Mouse (Mus musculus) neural tube, embryonic 13.5 days (tissue): ENCODE measurements at regions not wholly inside any gene's neighbourhood (a gene's known extent, or its start where the extent isn't known, plus 50 kb on each side); places are given as distances from the start of the nearest gene placed in this dataset.

Source experiments
- ATAC-seq: fragments of 200-750 bp; cut with Nextera tagmentation; 2 replicates; pipeline ENCODE4 v1.8.0; 2017; ENCODE audit warnings: low read depth, mild to moderate bottlenecking, moderate TSS enrichment, moderate library complexity
- H3K27ac ChIP-seq: fragments of 300-500 bp; sonication (generic); replicated peaks from 2 replicates; pipeline ENCODE4 v1.5.1; 2015; ENCODE audit warnings: moderate library complexity, mild to moderate bottlenecking, inconsistent platforms
- H3K27me3 ChIP-seq: fragments of 300-500 bp; sonication (generic); 2 replicates; pipeline ENCODE4 v1.6.1; 2015; ENCODE audit warnings: mild to moderate bottlenecking, inconsistent platforms
- H3K36me3 ChIP-seq: fragments of 300-500 bp; sonication (generic); 2 replicates; pipeline ENCODE4 v1.6.1; 2015; ENCODE audit warnings: mild to moderate bottlenecking, inconsistent platforms
- H3K4me1 ChIP-seq: fragments of 300-500 bp; sonication (generic); replicated peaks from 2 replicates; pipeline ENCODE4 v1.6.1; 2015; ENCODE audit warnings: inconsistent platforms
- H3K4me2 ChIP-seq: fragments of 300-500 bp; sonication (generic); 2 replicates; pipeline ENCODE4 v1.6.1; 2015; ENCODE audit warnings: inconsistent platforms, mild to moderate bottlenecking, moderate library complexity
- H3K4me3 ChIP-seq: fragments of 300-500 bp; sonication (generic); 2 replicates; pipeline ENCODE4 v1.5.1; 2015; ENCODE audit warnings: mild to moderate bottlenecking, inconsistent platforms
- H3K9ac ChIP-seq: fragments of 300-500 bp; sonication (generic); 2 replicates; pipeline ENCODE4 v1.6.1; 2015; ENCODE audit warnings: moderate library complexity, mild to moderate bottlenecking, inconsistent platforms
- H3K9me3 ChIP-seq: fragments of 300-500 bp; sonication (generic); 2 replicates; pipeline ENCODE4 v1.6.1; 2016; ENCODE audit warnings: inconsistent platforms
- WGBS: fragments of 180-500 bp; shearing (Covaris S2); methylation state at CpG from one replicate; pipeline ENCODE4 v1.1.7; 2015; 5-methylcytosine and 5-hydroxymethylcytosine counted together

GRCm38 (mm10) chr12:13164791-13165190 is 84.2 kb downstream of the Ddx1 start:
- no peak overlapping the region for H3K9ac ChIP-seq
- no peak overlapping the region for H3K4me2 ChIP-seq
- no peak for ATAC-seq
- H3K9me3 ChIP-seq: no peaks in the 10 kb centered on the region
- WGBS: 85% methylated on average over 2 of the region's 2 CpGs
- no peaks in the 10 kb centered on the region for H3K27me3 ChIP-seq
- H3K27ac ChIP-seq: no peak overlapping the region
- H3K4me1 ChIP-seq: peaks cover 6% of the 10 kb centered on the region
- H3K4me3 ChIP-seq: no peak overlapping the region
- no peaks in the 10 kb centered on the region for H3K36me3 ChIP-seq

GRCm38 (mm10) chr12:13161051-13161450 is 88.0 kb downstream of the Ddx1 start:
- no peak overlapping the region for H3K9ac ChIP-seq
- peaks cover 13% of the 10 kb centered on the region for H3K4me1 ChIP-seq
- no peak overlapping the region for H3K4me2 ChIP-seq
- no peaks in the 10 kb centered on the region for H3K36me3 ChIP-seq
- 84% methylated on average over 1 of the region's 1 CpGs for WGBS
- no peak for ATAC-seq
- no peaks in the 10 kb centered on the region for H3K9me3 ChIP-seq
- H3K27ac ChIP-seq: no peak overlapping the region
- no peak overlapping the region for H3K4me3 ChIP-seq
- no peaks in the 10 kb centered on the region for H3K27me3 ChIP-seq

- H3K4me1 ChIP-seq: peaks cover 13% of the 10 kb centered on the region
These were observed 89.5 kb downstream of the Ddx1 start for GRCm38 (mm10) chr12:13159346-13160055.

GRCm38 (mm10) chr12:13157666-13158381 is 91.2 kb downstream of the Ddx1 start:
- H3K27me3 ChIP-seq: no peaks in the 10 kb centered on the region
- no peaks in the 10 kb centered on the region for H3K9me3 ChIP-seq
- no peak overlapping the region for H3K4me2 ChIP-seq
- H3K9ac ChIP-seq: no peak overlapping the region
- ATAC-seq: no peak
- WGBS: 70% methylated on average over 7 of the region's 7 CpGs
- peaks cover 13% of the 10 kb centered on the region for H3K4me1 ChIP-seq
- H3K4me3 ChIP-seq: no peak overlapping the region
- H3K27ac ChIP-seq: no peak overlapping the region
- H3K36me3 ChIP-seq: no peaks in the 10 kb centered on the region

More at GRCm38 (mm10) chr12:13159346-13160055, 89.5 kb downstream of the Ddx1 start:
- no peaks in the 10 kb centered on the region for H3K36me3 ChIP-seq
- no peak overlapping the region for H3K27ac ChIP-seq
- no peak overlapping the region for H3K9ac ChIP-seq
- no peak overlapping the region for H3K4me2 ChIP-seq
- ATAC-seq: peak; percentile 81
- H3K27me3 ChIP-seq: no peaks in the 10 kb centered on the region
- no peak overlapping the region for H3K4me3 ChIP-seq
- no peaks in the 10 kb centered on the region for H3K9me3 ChIP-seq

GRCm38 (mm10) chr12:13157089-13157488 is 91.9 kb downstream of the Ddx1 start:
- Histone ChIP-seq H3K27me3 (no peaks in the 10 kb centered on the region), H3K9me3 (no peaks in the 10 kb centered on the region)
- no peak for ATAC-seq

GRCm38 (mm10) chr12:13150751-13151150 is 98.3 kb downstream of the Ddx1 start:
- no peaks in the 10 kb centered on the region for H3K36me3 ChIP-seq
- H3K4me3 ChIP-seq: no peak overlapping the region
- no peaks in the 10 kb centered on the region for H3K27me3 ChIP-seq
- WGBS: 76% methylated on average over 4 of the region's 4 CpGs
- no peak for ATAC-seq
- H3K4me1 ChIP-seq: no peaks in the 10 kb centered on the region
- H3K9me3 ChIP-seq: no peaks in the 10 kb centered on the region
- H3K27ac ChIP-seq: no peak overlapping the region
- H3K4me2 ChIP-seq: no peak overlapping the region
- no peak overlapping the region for H3K9ac ChIP-seq

More at GRCm38 (mm10) chr12:13157089-13157488, 91.9 kb downstream of the Ddx1 start:
- no peak overlapping the region for H3K4me3 ChIP-seq
- WGBS: 82% methylated on average over 10 of the region's 10 CpGs
- H3K36me3 ChIP-seq: no peaks in the 10 kb centered on the region
- H3K9ac ChIP-seq: no peak overlapping the region
- no peak overlapping the region for H3K27ac ChIP-seq
- no peak overlapping the region for H3K4me2 ChIP-seq
- peaks cover 13% of the 10 kb centered on the region for H3K4me1 ChIP-seq

GRCm38 (mm10) chr12:13147251-13147650 is 101.8 kb downstream of the Ddx1 start:
- Histone ChIP-seq H3K4me2 (no peak overlapping the region), H3K36me3 (no peaks in the 10 kb centered on the region), H3K9me3 (no peaks in the 10 kb centered on the region), H3K27me3 (no peaks in the 10 kb centered on the region), H3K4me3 (no peak overlapping the region), H3K9ac (no peak overlapping the region), H3K4me1 (no peaks in the 10 kb centered on the region), H3K27ac (no peak overlapping the region)
- no peak for ATAC-seq
- WGBS: 80% methylated on average over 4 of the region's 4 CpGs

- Histone ChIP-seq H3K9ac (no peak overlapping the region), H3K9me3 (no peaks in the 10 kb centered on the region), H3K4me3 (no peak overlapping the region), H3K4me1 (no peaks in the 10 kb centered on the region), H3K4me2 (no peak overlapping the region), H3K27me3 (no peaks in the 10 kb centered on the region), H3K27ac (no peak overlapping the region), H3K36me3 (no peaks in the 10 kb centered on the region)
- ATAC-seq: no peak; the same call in 1 of the 2 replicates
- WGBS: 73% methylated on average over 10 of the region's 10 CpGs
These were observed 103.6 kb downstream of the Ddx1 start for GRCm38 (mm10) chr12:13145186-13146115.

GRCm38 (mm10) chr12:13144739-13145138 is 104.3 kb downstream of the Ddx1 start:
- Histone ChIP-seq H3K4me2 (no peak overlapping the region), H3K9ac (no peak overlapping the region), H3K4me3 (no peak overlapping the region), H3K27ac (no peak overlapping the region), H3K27me3 (no peaks in the 10 kb centered on the region), H3K9me3 (no peaks in the 10 kb centered on the region), H3K4me1 (no peaks in the 10 kb centered on the region), H3K36me3 (no peaks in the 10 kb centered on the region)
- no peak for ATAC-seq
- WGBS: 89% methylated on average over 1 of the region's 1 CpGs

GRCm38 (mm10) chr12:13140636-13141035 is 108.4 kb downstream of the Ddx1 start:
- Histone ChIP-seq H3K4me3 (no peak overlapping the region), H3K4me2 (no peak overlapping the region), H3K9me3 (no peaks in the 10 kb centered on the region), H3K4me1 (no peaks in the 10 kb centered on the region), H3K27me3 (no peaks in the 10 kb centered on the region), H3K27ac (no peak overlapping the region), H3K9ac (no peak overlapping the region), H3K36me3 (no peaks in the 10 kb centered on the region)
- WGBS: 94% methylated on average over 6 of the region's 6 CpGs
- ATAC-seq: no peak

- Histone ChIP-seq H3K9me3 (no peaks in the 10 kb centered on the region), H3K4me1 (no peaks in the 10 kb centered on the region), H3K4me2 (no peak overlapping the region), H3K9ac (no peak overlapping the region), H3K27ac (no peak overlapping the region), H3K27me3 (no peaks in the 10 kb centered on the region), H3K36me3 (no peaks in the 10 kb centered on the region), H3K4me3 (no peak overlapping the region)
- no peak for ATAC-seq
- WGBS: 79% methylated on average over 5 of the region's 5 CpGs
These were observed 109.8 kb downstream of the Ddx1 start for GRCm38 (mm10) chr12:13139189-13139588.

- H3K4me1 ChIP-seq: no peaks in the 10 kb centered on the region; the same call in 1 of the 2 replicates
- WGBS: 79% methylated on average over 4 of the region's 10 CpGs
- no peak for ATAC-seq
- no peak overlapping the region for H3K27ac ChIP-seq
- no peaks in the 10 kb centered on the region for H3K9me3 ChIP-seq
- 0 out of 2 replicates have a peak, but pooled peaks cover 8% of the 10 kb centered on the region for H3K27me3 ChIP-seq
- no peak overlapping the region for H3K4me2 ChIP-seq
- no peak overlapping the region for H3K4me3 ChIP-seq
- H3K36me3 ChIP-seq: no peaks in the 10 kb centered on the region
- H3K9ac ChIP-seq: no peak overlapping the region
These were observed 114.8 kb downstream of the Ddx1 start for GRCm38 (mm10) chr12:13134168-13134567.
